Mouse (Mus musculus) hindbrain, embryonic 12.5 days (tissue): ENCODE measurements around the gene Lgr4. TPM values are rescaled to one million over a fixed set of nuclear protein-coding genes. Genes with fewer than 3 reads are reported as not detected.

Experiments
- ATAC-seq: fragments of 200-750 bp; cut with Nextera tagmentation; 2 replicates; pipeline ENCODE4 v1.8.0; 2017; ENCODE audit warnings: moderate TSS enrichment; ENCODE audit not compliant: low FRiP score
- H3K27ac ChIP-seq: fragments of 300-500 bp; sonication (generic); 2 replicates; pipeline ENCODE4 v1.5.1; 2016; ENCODE audit warnings: mild to moderate bottlenecking
- H3K27me3 ChIP-seq: fragments of 300-500 bp; sonication (generic); 2 replicates; pipeline ENCODE4 v1.6.1; 2016; ENCODE audit warnings: mild to moderate bottlenecking
- H3K36me3 ChIP-seq: fragments of 300-500 bp; sonication (generic); 2 replicates; pipeline ENCODE4 v1.6.1; 2016; ENCODE audit warnings: mild to moderate bottlenecking
- H3K4me1 ChIP-seq: fragments of 300-500 bp; sonication (generic); 2 replicates; pipeline ENCODE4 v1.6.1; 2016
- H3K4me2 ChIP-seq: fragments of 300-500 bp; sonication (generic); replicated peaks from 2 replicates; pipeline ENCODE4 v1.6.1; 2016; ENCODE audit warnings: mild to moderate bottlenecking
- H3K4me3 ChIP-seq: fragments of 300-500 bp; sonication (generic); 2 replicates; pipeline ENCODE4 v1.5.1; 2016; ENCODE audit warnings: mild to moderate bottlenecking
- H3K9ac ChIP-seq: fragments of 300-500 bp; sonication (generic); 2 replicates; pipeline ENCODE4 v1.6.1; 2016; ENCODE audit warnings: mild to moderate bottlenecking, moderate library complexity
- H3K9me3 ChIP-seq: fragments of 300-500 bp; sonication (generic); replicated peaks from 2 replicates; pipeline ENCODE4 v1.6.1; 2016; ENCODE audit warnings: mild to moderate bottlenecking
- WGBS: fragments of 180-500 bp; shearing (Covaris S2); methylation state at CpG from one replicate; pipeline ENCODE4 v1.1.7; 2016; 5-methylcytosine and 5-hydroxymethylcytosine counted together
- polyA plus RNA-seq: library from polyadenylated mRNA; unstranded; fragments of >200 nt; fragmentation: Nextera tagmentation; extraction: Ambion mirVana; gene quantifications from 2 replicates; pipeline ENCODE4 v1.2.1, GENCODE M21; 2016

The Lgr4 gene
- polyA plus RNA-seq, 1 experiment from 2014 or later, result 17.4 TPM

DNA sequence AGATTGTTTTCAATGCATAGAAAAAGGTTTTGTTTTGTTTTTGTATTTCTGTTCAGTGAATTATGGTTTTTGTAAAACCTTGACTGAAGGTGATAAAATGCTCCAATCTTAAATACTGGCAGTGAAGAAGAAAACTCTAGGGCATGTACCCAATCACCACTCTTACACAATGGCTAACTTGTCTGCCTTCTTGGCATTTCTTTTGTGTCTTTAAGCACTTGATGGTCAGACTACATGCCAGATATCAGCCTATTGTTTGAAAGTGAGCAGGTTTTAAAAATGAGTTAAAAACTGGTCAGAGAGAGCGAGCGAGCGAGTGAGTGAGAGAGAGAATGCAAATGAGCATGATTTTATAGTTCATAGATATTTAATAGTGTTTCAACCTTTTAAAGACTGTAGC lies 6.5 kb downstream of the Lgr4 start:
- Histone ChIP-seq H3K27me3 (no peaks in the 10 kb centered on the region), H3K4me3 (no peak overlapping the region), H3K27ac (no peak overlapping the region), H3K9ac (no peak overlapping the region), H3K4me1 (peaks cover 36% of the 10 kb centered on the region), H3K36me3 (peaks cover 8% of the 10 kb centered on the region; the same call in 1 of the 2 replicates), H3K4me2 (no peak overlapping the region), H3K9me3 (no peaks in the 10 kb centered on the region)
- 57% methylated on average over 3 of the region's 3 CpGs for WGBS
- ATAC-seq, result no peak

DNA sequence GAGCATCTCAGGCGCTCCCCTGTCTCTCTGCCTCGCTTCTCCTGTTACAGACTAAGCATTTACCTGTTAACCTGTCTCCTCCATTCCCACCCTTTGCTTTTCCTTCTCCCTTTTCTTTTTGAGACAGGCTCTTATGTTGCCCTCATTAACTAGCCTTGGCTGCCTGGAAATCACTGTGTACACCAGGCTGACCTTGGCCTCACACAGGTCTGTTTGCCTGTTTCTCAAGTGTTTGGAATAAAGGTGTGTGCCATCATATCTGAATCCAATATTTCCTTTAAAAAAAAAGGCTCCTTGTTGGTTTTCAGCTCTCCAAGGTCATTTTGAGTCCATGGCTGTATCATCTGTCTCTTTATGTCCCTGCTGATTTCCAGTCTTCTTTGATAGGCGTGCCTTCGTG lies 9.5 kb downstream of the Lgr4 start:
- H3K36me3 ChIP-seq, result peaks cover 8% of the 10 kb centered on the region; the same call in 1 of the 2 replicates
- peaks cover 21% of the 10 kb centered on the region for H3K4me1 ChIP-seq
- H3K27ac ChIP-seq, result no peak overlapping the region
- WGBS, result 90% methylated on average over 4 of the region's 4 CpGs
- H3K27me3 ChIP-seq, result no peaks in the 10 kb centered on the region
- no peak for ATAC-seq
- no peak overlapping the region for H3K9ac ChIP-seq
- H3K4me2 ChIP-seq, result no peak overlapping the region
- no peaks in the 10 kb centered on the region for H3K9me3 ChIP-seq
- H3K4me3 ChIP-seq, result no peak overlapping the region

DNA sequence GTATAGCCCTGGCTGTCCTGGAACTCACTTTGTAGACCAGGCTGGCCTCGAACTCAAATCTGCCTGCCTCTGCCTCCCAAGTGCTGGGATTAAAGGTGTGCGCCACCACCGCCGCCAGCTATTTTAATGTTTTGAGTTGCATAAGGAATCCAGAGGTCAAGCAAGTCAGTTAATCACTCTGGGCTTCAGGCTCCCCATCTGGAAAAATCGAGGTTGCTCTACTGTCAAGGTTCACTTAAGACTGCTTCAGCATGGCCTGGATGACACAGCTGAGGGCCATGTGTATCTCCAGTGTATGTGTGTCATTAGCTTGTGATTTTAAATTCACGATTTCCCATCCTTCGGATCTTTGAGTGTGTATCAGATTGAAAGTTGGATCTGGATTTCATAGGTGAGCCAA lies 10.0 kb downstream of the Lgr4 start:
- 86% methylated on average over 7 of the region's 7 CpGs for WGBS
- Histone ChIP-seq H3K36me3 (peaks cover 8% of the 10 kb centered on the region; the same call in 1 of the 2 replicates), H3K4me2 (no peak overlapping the region), H3K4me1 (peaks cover 25% of the 10 kb centered on the region), H3K9me3 (no peaks in the 10 kb centered on the region), H3K4me3 (no peak overlapping the region), H3K27ac (no peak overlapping the region), H3K9ac (no peak overlapping the region), H3K27me3 (no peaks in the 10 kb centered on the region)
- ATAC-seq, result no peak

DNA sequence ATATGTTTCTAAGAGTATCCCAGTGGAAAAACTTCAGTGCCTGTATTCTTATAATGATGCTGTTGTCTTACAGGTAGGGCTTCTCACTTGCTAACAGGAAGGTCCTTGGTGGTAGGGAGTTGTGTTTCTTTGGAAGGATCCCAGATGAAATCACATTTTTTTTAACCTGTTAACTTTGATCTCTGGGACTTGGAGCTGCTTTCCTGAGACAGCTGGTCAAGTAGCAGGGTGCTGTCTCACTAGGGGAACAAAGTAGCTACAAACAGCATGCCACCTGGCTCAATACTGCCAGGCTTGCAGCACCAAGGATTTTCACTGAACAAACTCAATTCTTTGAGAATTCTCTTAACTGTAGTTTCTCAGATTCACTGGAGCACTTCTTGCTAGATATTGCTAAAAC lies 10.4 kb downstream of the Lgr4 start:
- no peak for ATAC-seq
- H3K4me2 ChIP-seq, result no peak overlapping the region
- H3K4me3 ChIP-seq, result no peak overlapping the region
- no peak overlapping the region for H3K27ac ChIP-seq
- peaks cover 8% of the 10 kb centered on the region; the same call in 1 of the 2 replicates for H3K36me3 ChIP-seq
- peaks cover 30% of the 10 kb centered on the region for H3K4me1 ChIP-seq
- no peak overlapping the region for H3K9ac ChIP-seq
- no peaks in the 10 kb centered on the region for H3K27me3 ChIP-seq
- H3K9me3 ChIP-seq, result no peaks in the 10 kb centered on the region

DNA sequence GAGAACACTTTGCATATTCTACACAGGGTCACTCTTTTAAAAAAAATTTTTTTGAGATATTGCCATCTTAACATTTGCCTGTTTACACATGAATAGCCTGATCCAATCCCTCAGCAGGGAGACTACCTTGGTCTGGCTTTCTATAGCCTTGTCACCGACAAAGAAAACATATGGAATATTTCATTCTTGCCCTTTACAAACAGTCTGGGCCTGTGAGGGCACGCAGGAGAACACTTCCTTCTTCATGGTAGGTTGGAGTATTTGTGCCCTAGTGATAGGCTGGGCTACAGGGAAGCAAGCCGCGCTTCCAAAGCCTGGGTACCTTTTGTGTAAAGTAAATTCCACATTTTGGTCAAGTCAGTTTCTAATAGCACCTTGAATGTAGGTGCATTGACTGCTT lies 11.3 kb downstream of the Lgr4 start:
- Histone ChIP-seq H3K4me3 (no peak overlapping the region), H3K4me2 (no peak overlapping the region), H3K4me1 (peaks cover 31% of the 10 kb centered on the region), H3K9me3 (no peaks in the 10 kb centered on the region), H3K27ac (no peak overlapping the region), H3K27me3 (no peaks in the 10 kb centered on the region), H3K36me3 (peaks cover 8% of the 10 kb centered on the region; the same call in 1 of the 2 replicates), H3K9ac (no peak overlapping the region)
- no peak for ATAC-seq
- 61% methylated on average over 4 of the region's 4 CpGs for WGBS

DNA sequence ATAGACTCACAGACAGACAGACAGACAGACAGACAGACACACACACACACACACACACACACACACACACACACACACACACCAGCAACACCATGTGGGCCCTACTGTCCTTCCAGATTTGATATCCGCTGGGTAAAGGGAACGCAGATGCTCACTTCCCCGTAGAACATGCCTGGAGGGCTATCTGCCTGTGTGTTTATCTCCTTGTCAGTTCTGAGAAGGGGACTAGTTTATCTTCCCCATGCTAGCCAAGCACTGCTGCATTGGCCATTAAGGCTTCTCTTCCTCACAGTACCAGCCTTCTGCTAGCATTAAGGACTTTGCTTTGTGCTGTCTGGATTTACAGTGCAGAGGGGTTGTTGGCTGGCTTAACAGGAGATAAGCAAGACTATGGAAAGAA lies 11.8 kb downstream of the Lgr4 start:
- H3K4me2 ChIP-seq, result no peak overlapping the region
- no peaks in the 10 kb centered on the region for H3K27me3 ChIP-seq
- H3K4me3 ChIP-seq, result no peak overlapping the region
- ATAC-seq, result peak; percentile 46; the same call in 1 of the 2 replicates
- H3K9me3 ChIP-seq, result no peaks in the 10 kb centered on the region
- H3K4me1 ChIP-seq, result peaks cover 31% of the 10 kb centered on the region
- no peak overlapping the region for H3K9ac ChIP-seq
- H3K36me3 ChIP-seq, result peaks cover 8% of the 10 kb centered on the region; the same call in 1 of the 2 replicates
- WGBS, result 54% methylated on average over 3 of the region's 3 CpGs
- H3K27ac ChIP-seq, result peak overlapping the region; percentile 30; the same call in 1 of the 2 replicates

DNA sequence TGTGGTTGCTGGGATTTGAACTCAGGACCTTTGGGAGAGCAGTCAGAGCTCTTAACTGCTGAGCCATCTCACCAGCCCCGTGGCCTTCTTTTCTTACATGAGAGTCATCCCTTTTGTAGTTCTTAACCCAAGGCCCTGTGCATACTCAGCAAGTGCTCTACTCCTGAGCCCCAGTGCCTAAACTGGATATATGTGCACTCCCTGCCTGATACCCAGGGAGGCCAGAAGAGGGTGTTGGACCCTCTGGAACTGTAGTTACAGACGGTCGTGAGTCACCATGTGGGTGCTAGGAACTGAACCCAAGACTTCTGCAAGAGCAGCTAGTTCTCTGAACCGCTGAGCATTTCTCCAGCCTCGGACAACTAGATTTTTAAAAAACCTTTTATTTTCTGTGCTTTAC lies 12.9 kb downstream of the Lgr4 start:
- H3K9ac ChIP-seq, result no peak overlapping the region
- no peak overlapping the region for H3K4me3 ChIP-seq
- no peaks in the 10 kb centered on the region for H3K9me3 ChIP-seq
- H3K36me3 ChIP-seq, result peaks cover 8% of the 10 kb centered on the region; the same call in 1 of the 2 replicates
- peaks cover 31% of the 10 kb centered on the region for H3K4me1 ChIP-seq
- no peak overlapping the region for H3K4me2 ChIP-seq
- WGBS, result 91% methylated on average over 5 of the region's 5 CpGs
- no peak for ATAC-seq
- no peaks in the 10 kb centered on the region for H3K27me3 ChIP-seq
- no peak overlapping the region for H3K27ac ChIP-seq

DNA sequence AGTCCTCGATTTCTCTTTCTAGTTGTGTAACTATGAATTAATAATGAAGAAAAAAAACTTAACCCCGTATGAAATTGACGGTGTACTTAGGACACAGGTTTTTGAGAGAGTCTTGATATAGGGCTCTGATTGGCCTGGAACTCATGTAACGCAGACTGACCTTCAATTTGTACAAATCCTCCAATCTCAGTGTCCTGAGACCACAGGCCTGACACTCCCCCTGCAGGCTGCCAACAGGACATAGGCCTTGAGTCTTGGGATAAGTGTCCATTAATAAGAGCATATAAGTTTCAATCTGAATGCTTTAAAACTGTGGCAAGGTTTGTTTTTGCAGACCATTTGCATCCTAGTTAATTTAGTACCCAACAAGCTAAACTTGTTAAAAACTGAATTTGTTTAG lies 13.3 kb downstream of the Lgr4 start:
- Histone ChIP-seq H3K9ac (no peak overlapping the region), H3K4me3 (no peak overlapping the region), H3K27me3 (no peaks in the 10 kb centered on the region), H3K4me1 (peaks cover 32% of the 10 kb centered on the region), H3K27ac (no peak overlapping the region), H3K4me2 (no peak overlapping the region), H3K9me3 (no peaks in the 10 kb centered on the region), H3K36me3 (peaks cover 4% of the 10 kb centered on the region; the same call in 1 of the 2 replicates)
- no peak for ATAC-seq
- 93% methylated on average over 4 of the region's 4 CpGs for WGBS

DNA sequence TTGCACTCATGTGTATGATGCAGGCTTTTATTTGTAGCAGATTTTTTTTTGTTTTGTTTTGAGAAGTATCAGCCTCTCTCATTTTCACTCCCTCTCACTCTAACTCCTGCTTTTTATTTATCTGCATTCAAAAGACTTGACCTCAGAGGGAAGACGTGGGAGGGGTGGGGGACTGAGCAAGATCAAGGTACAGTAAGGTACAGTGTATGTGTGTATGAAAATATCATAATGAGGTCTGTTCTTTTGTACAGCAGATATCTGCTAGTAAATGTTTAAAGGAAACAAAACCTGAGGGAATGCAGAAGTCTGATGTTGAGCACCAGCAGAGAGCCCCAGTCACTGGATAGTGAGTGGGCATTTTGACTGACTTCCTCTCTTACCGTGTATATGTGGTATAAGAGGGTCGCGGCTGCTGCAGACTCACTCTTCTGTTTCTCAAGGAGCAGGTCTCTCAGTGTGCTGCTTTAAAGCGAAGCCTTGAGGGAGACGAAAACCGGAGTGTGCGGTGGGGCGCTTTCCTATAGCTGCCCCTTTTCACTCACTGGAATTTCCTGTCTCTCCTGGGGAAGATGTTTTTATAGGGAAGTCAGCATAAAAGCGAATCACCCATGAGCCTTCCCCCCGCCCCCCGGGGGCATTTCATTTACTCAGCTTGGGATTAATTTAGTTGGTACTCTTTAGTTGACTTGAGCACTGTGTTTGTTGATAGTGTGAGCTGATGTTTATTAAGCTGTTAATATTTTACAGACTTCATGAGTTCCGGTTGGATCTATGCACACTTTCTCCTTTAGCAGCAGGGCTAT lies 14.7 kb downstream of the Lgr4 start:
- Histone ChIP-seq H3K27ac (no peak overlapping the region), H3K36me3 (no peaks in the 10 kb centered on the region), H3K9ac (no peak overlapping the region), H3K4me2 (peak overlapping the region; percentile 3; the same call in 1 of the 2 replicates), H3K4me1 (peaks cover 38% of the 10 kb centered on the region), H3K27me3 (no peaks in the 10 kb centered on the region), H3K4me3 (no peak overlapping the region), H3K9me3 (no peaks in the 10 kb centered on the region)
- no peak for ATAC-seq
- WGBS, result 41% methylated on average over 13 of the region's 13 CpGs

DNA sequence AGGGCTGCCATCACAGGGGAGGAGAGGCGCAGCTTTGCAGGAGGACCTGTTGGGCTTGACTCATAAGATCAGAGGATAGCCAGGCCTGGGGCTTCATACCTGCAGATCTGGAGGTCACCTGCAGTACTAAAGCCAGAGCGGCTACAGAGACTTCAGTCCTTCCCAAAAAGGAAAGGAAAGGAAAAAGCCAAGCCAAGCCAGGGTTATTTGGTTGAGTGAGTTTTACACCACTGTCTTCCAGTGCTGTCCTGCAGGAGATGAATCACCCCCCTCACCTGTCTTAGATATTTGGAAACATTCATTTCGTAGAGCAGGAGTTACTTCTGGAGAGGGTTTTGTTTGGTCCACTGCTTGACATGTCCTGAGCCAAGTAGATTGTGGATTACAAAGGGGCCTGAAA lies 15.7 kb downstream of the Lgr4 start:
- peaks cover 38% of the 10 kb centered on the region for H3K4me1 ChIP-seq
- ATAC-seq, result no peak

DNA sequence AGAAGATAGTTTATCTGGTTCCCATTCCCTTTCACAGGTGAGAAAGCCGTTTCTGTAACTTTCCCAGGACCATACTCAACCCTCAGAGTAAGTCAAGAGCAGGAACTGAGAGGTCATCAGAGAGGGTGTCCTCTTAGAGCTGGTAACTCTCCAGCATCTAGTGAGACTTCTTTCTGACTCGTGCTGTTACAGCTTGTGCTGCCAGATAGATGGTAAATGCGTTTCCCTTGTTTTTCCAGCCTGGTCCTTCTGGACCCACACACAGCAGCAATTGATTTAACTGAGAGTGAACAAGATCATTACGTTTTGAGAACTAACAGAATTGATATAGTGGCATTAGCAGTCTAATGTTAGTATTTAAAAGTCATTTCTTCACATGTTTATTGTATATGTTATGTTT lies 16.6 kb downstream of the Lgr4 start:
- 77% methylated on average over 4 of the region's 4 CpGs for WGBS

More for the DNA sequence above, 15.7 kb downstream of the Lgr4 start:
- no peaks in the 10 kb centered on the region for H3K27me3 ChIP-seq
- no peaks in the 10 kb centered on the region for H3K9me3 ChIP-seq
- H3K4me2 ChIP-seq, result no peak overlapping the region
- H3K27ac ChIP-seq, result no peak overlapping the region
- no peak overlapping the region for H3K9ac ChIP-seq
- H3K4me3 ChIP-seq, result no peak overlapping the region
- WGBS, result 66% methylated on average over 3 of the region's 3 CpGs
- H3K36me3 ChIP-seq, result no peaks in the 10 kb centered on the region

DNA sequence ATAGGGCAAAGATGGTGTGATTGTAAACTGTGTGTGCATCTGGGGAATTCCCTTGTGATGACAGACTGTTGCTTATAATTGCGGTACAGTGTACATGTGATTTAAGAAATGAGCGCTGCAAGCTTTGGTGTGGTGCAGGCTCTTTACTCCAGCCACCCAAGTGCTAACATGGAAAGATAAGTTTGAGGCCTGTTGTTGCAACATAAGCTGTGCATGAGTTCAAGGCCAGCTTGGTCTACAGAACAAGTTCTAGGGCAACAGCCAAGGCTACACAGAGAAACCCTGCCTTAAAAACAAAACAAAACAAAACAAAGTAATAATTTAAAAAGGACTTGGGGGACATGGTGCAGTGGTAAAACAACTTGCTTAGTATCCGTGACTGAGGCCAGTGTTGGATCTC lies 17.7 kb downstream of the Lgr4 start:
- H3K27ac ChIP-seq, result no peak overlapping the region
- no peaks in the 10 kb centered on the region for H3K36me3 ChIP-seq
- 93% methylated on average over 3 of the region's 3 CpGs for WGBS
- H3K27me3 ChIP-seq, result no peaks in the 10 kb centered on the region
- H3K4me2 ChIP-seq, result no peak overlapping the region
- peaks cover 29% of the 10 kb centered on the region for H3K4me1 ChIP-seq
- no peak overlapping the region for H3K4me3 ChIP-seq
- H3K9ac ChIP-seq, result no peak overlapping the region
- no peak for ATAC-seq
- H3K9me3 ChIP-seq, result no peaks in the 10 kb centered on the region

More for the DNA sequence above, 16.6 kb downstream of the Lgr4 start:
- Histone ChIP-seq H3K4me3 (no peak overlapping the region), H3K9me3 (no peaks in the 10 kb centered on the region), H3K27ac (no peak overlapping the region), H3K9ac (no peak overlapping the region), H3K4me2 (no peak overlapping the region), H3K4me1 (peaks cover 34% of the 10 kb centered on the region), H3K27me3 (no peaks in the 10 kb centered on the region), H3K36me3 (no peaks in the 10 kb centered on the region)
- ATAC-seq, result no peak
